Mouse (Mus musculus): ENCODE results near the gene Lrrc58. TPM values are rescaled to one million over a fixed set of nuclear protein-coding genes. Genes with fewer than 3 reads are reported as not detected.
A peak's percentile ranks its signal among the peaks of the same experiment; 100 is the strongest.

The Lrrc58 gene
- total RNA-seq, 2 experiments from 2014 or later: 52.3 to 61.3 TPM

GRCm38 (mm10) chr16:37874501-37875235, 6.5 kb downstream of the Lrrc58 start:
- Histone ChIP-seq H3K27ac (0 out of 2 replicates have a peak overlapping the region, but pooled peaks have one; percentile 36), H3K4me3 (no peak overlapping the region)
- no peak for DNase-seq
- intact Hi-C loops (cut with DNase I): loop anchor here (5.0 kb wide), 1 partner anchor 323 kb away; no protein-coding TSS in a partner anchor
- no peak for TF ChIP-seq CTCF (IDR thresholded peaks at IDR 0.05)

- H3K27ac ChIP-seq: no peak overlapping the region
- no peak for TF ChIP-seq CTCF (IDR thresholded peaks at IDR 0.05)
- DNase-seq: no peak
- no peak overlapping the region for H3K4me3 ChIP-seq
- intact Hi-C loops (cut with DNase I): no loop called here
Observed at GRCm38 (mm10) chr16:37877406-37877805, 9.2 kb downstream of the Lrrc58 start.

- intact Hi-C loops (cut with DNase I): no loop called here
- TF ChIP-seq CTCF (IDR thresholded peaks at IDR 0.05): no peak
Observed at GRCm38 (mm10) chr16:37878951-37879505, 10.8 kb downstream of the Lrrc58 start.

GRCm38 (mm10) chr16:37879750-37880419, 11.7 kb downstream of the Lrrc58 start:
- Histone ChIP-seq H3K27ac (no peak overlapping the region), H3K4me3 (no peak overlapping the region)
- no peak for DNase-seq
- intact Hi-C loops (cut with DNase I): no loop called here
- no peak for TF ChIP-seq CTCF (IDR thresholded peaks at IDR 0.05)

More at GRCm38 (mm10) chr16:37878951-37879505, 10.8 kb downstream of the Lrrc58 start:
- H3K27ac ChIP-seq: no peak overlapping the region
- no peak overlapping the region for H3K4me3 ChIP-seq
- DNase-seq: no peak

- intact Hi-C loops (cut with DNase I): no loop called here
- no peak for TF ChIP-seq CTCF (IDR thresholded peaks at IDR 0.05)
- Histone ChIP-seq H3K4me3 (no peak overlapping the region), H3K27ac (no peak overlapping the region)
- DNase-seq: no peak
Observed at GRCm38 (mm10) chr16:37881168-37881567, 13.0 kb downstream of the Lrrc58 start.

GRCm38 (mm10) chr16:37888986-37889385, 20.8 kb downstream of the Lrrc58 start:
- no peak for TF ChIP-seq CTCF (IDR thresholded peaks at IDR 0.05)
- intact Hi-C loops (cut with DNase I): no loop called here
- Histone ChIP-seq H3K27ac (no peak overlapping the region), H3K4me3 (no peak overlapping the region)
- no peak for DNase-seq

GRCm38 (mm10) chr16:37892667-37893066, 24.5 kb downstream of the Lrrc58 start:
- Histone ChIP-seq H3K4me3 (no peak overlapping the region), H3K27ac (no peak overlapping the region)
- DNase-seq: no peak
- intact Hi-C loops (cut with DNase I): no loop called here
- no peak for TF ChIP-seq CTCF (IDR thresholded peaks at IDR 0.05)

GRCm38 (mm10) chr16:37893381-37893780, 25.2 kb downstream of the Lrrc58 start:
- TF ChIP-seq CTCF (IDR thresholded peaks at IDR 0.05): no peak
- intact Hi-C loops (cut with DNase I): no loop called here

GRCm38 (mm10) chr16:37893942-37894341, 25.8 kb downstream of the Lrrc58 start:
- no peak for DNase-seq
- no peak overlapping the region for H3K27ac ChIP-seq
- H3K4me3 ChIP-seq: no peak overlapping the region
- no peak for TF ChIP-seq CTCF (IDR thresholded peaks at IDR 0.05)
- intact Hi-C loops (cut with DNase I): no loop called here

More at GRCm38 (mm10) chr16:37893381-37893780, 25.2 kb downstream of the Lrrc58 start:
- Histone ChIP-seq H3K27ac (no peak overlapping the region), H3K4me3 (no peak overlapping the region)
- DNase-seq: no peak

GRCm38 (mm10) chr16:37898790-37899189, 30.6 kb downstream of the Lrrc58 start:
- H3K4me3 ChIP-seq: no peak overlapping the region
- intact Hi-C loops (cut with DNase I): no loop called here
- DNase-seq: no peak
- no peak overlapping the region for H3K27ac ChIP-seq
- TF ChIP-seq CTCF (IDR thresholded peaks at IDR 0.05): no peak

GRCm38 (mm10) chr16:37899357-37899756, 31.2 kb downstream of the Lrrc58 start:
- Histone ChIP-seq H3K27ac (no peak overlapping the region), H3K4me3 (no peak overlapping the region)
- no peak for TF ChIP-seq CTCF (IDR thresholded peaks at IDR 0.05)
- DNase-seq: no peak
- intact Hi-C loops (cut with DNase I): no loop called here

- no peak overlapping the region for H3K27ac ChIP-seq
- intact Hi-C loops (cut with DNase I): no loop called here
- TF ChIP-seq CTCF (IDR thresholded peaks at IDR 0.05): no peak
- no peak overlapping the region for H3K4me3 ChIP-seq
- no peak for DNase-seq
Observed at GRCm38 (mm10) chr16:37901318-37901717, 33.1 kb downstream of the Lrrc58 start.

GRCm38 (mm10) chr16:37906456-37906855, 38.3 kb downstream of the Lrrc58 start:
- no peak for DNase-seq
- H3K27ac ChIP-seq: no peak overlapping the region
- intact Hi-C loops (cut with DNase I): no loop called here

More at GRCm38 (mm10) chr16:37906456-37906855, 38.3 kb downstream of the Lrrc58 start:
- TF ChIP-seq CTCF (IDR thresholded peaks at IDR 0.05): no peak
- H3K4me3 ChIP-seq: no peak overlapping the region
